Mouse (Mus musculus): ENCODE measurements at regions not wholly inside any gene's neighbourhood (a gene's known extent, or its start where the extent isn't known, plus 50 kb on each side); places are given as distances from the start of the nearest gene placed in this dataset.

DNA sequence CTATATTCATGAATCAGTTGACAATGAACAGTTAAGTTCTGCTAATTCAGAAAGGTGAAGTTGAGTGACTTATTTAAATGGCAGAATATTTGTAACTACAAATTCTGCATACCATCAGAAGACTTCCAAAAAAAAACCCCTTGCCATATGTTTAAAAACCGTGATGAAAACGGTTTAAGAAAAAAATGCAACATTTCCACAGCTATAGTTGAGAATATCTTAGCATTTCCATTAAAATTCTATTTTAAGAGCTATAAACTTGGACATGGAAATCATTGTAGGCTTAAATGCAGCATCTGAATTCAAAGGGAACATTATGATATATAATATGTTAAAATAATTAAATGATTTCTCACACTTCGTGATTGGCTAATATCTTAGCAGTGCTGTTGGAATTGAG lies 799.5 kb downstream of the Zpld1 start:
- Histone ChIP-seq H3K27me3 (replicated peaks; ENCODE audit: control insufficient read depth, insufficient read depth, low read length) (no peaks in the 10 kb centered on the region), H3K9me3 (ENCODE audit: control insufficient read depth, low read length) (no peaks in the 10 kb centered on the region), H3K9ac (replicated peaks; ENCODE audit: low read depth, low read length) (no peak overlapping the region), H3K4me2 (ENCODE audit: low read length) (no peak overlapping the region), H3K27ac (ENCODE audit: low read length) (no peak overlapping the region), H3K36me3 (ENCODE audit: control insufficient read depth, insufficient read depth) (no peaks in the 10 kb centered on the region), H3K4me1 (replicated peaks; ENCODE audit: control insufficient read depth, insufficient read depth, low read length) (no peaks in the 10 kb centered on the region), H3K4me3 (replicated peaks; ENCODE audit: low read length) (no peak overlapping the region)
- ATAC-seq: 0 out of 2 replicates have a peak, but pooled peaks have one; percentile 4
- 73% methylated on average over 3 of the region's 3 CpGs for WGBS

Data from forebrain, embryonic 16.5 days (tissue).